Mouse (Mus musculus) activated CD4-positive, CD25-positive, alpha-beta regulatory T cell, adult 4 months (primary cell): ENCODE measurements around the gene Tas2r119. TPM values are rescaled to one million over a fixed set of nuclear protein-coding genes. Genes with fewer than 3 reads are reported as not detected.
"Not testable (repeated sequence)": the region's sequence is repeated elsewhere in the genome, so short reads cannot be mapped to it uniquely, and the experiment has no call there.

ENCODE experiments used
- ATAC-seq: one replicate; pipeline ENCODE4 v1.8.0; 2017
- polyA plus RNA-seq, 2 experiments: library from polyadenylated mRNA; unstranded; fragments of 100-300 nt; shearing (Covaris generic); gene quantifications; one replicate each; pipeline ENCODE4 v1.2.1; 2017

Tas2r119 gene
- polyA plus RNA-seq = not detected

GRCm38 (mm10) chr15:32176989-32177388 lies at the start of gene Tas2r119:
Tas2r119 (plus strand) TSS chr15:32177289.
- no peak for ATAC-seq

- no peak for ATAC-seq
These were observed 44.8 kb upstream of the Tas2r119 start for GRCm38 (mm10) chr15:32132315-32132714.

- no peak for ATAC-seq
These were observed 35.4 kb upstream of the Tas2r119 start for GRCm38 (mm10) chr15:32141657-32142056.

- ATAC-seq = no peak
These were observed 32.8 kb upstream of the Tas2r119 start for GRCm38 (mm10) chr15:32144269-32144668.

GRCm38 (mm10) chr15:32153404-32153803 lies 23.7 kb upstream of the Tas2r119 start:
- ATAC-seq = no peak

- no peak for ATAC-seq
These were observed 23.1 kb upstream of the Tas2r119 start for GRCm38 (mm10) chr15:32153857-32154449.

- no peak for ATAC-seq
These were observed 21.0 kb upstream of the Tas2r119 start for GRCm38 (mm10) chr15:32156126-32156525.

- ATAC-seq = no peak
These were observed 16.8 kb upstream of the Tas2r119 start for GRCm38 (mm10) chr15:32160281-32160680.

- no peak for ATAC-seq
These were observed 5.3 kb upstream of the Tas2r119 start for GRCm38 (mm10) chr15:32171764-32172163.

- no peak for ATAC-seq
These were observed 4.7 kb upstream of the Tas2r119 start for GRCm38 (mm10) chr15:32172175-32172987.

GRCm38 (mm10) chr15:32172988-32173329 lies 4.1 kb upstream of the Tas2r119 start:
- ATAC-seq = no peak

- ATAC-seq = no peak
These were observed 3.1 kb downstream of the Tas2r119 start for GRCm38 (mm10) chr15:32180010-32180725.

- no peak for ATAC-seq
These were observed 4.9 kb downstream of the Tas2r119 start for GRCm38 (mm10) chr15:32182026-32182425.

- ATAC-seq = no peak
These were observed 7.9 kb downstream of the Tas2r119 start for GRCm38 (mm10) chr15:32184964-32185363.

GRCm38 (mm10) chr15:32189879-32190278 lies 12.8 kb downstream of the Tas2r119 start:
- ATAC-seq = no peak

GRCm38 (mm10) chr15:32190436-32190835 lies 13.3 kb downstream of the Tas2r119 start:
- ATAC-seq = no peak

GRCm38 (mm10) chr15:32192948-32193347 lies 15.9 kb downstream of the Tas2r119 start:
- no peak for ATAC-seq

- ATAC-seq = no peak
These were observed 21.0 kb downstream of the Tas2r119 start for GRCm38 (mm10) chr15:32198076-32198475.

GRCm38 (mm10) chr15:32198561-32198960 lies 21.5 kb downstream of the Tas2r119 start:
- ATAC-seq = no peak

GRCm38 (mm10) chr15:32203242-32203641 lies 26.2 kb downstream of the Tas2r119 start:
- no peak for ATAC-seq

GRCm38 (mm10) chr15:32204908-32205307 lies 27.8 kb downstream of the Tas2r119 start:
- ATAC-seq = no peak

GRCm38 (mm10) chr15:32214687-32215086 lies 37.6 kb downstream of the Tas2r119 start:
- not testable (repeated sequence) for ATAC-seq

- no peak for ATAC-seq
These were observed 45.9 kb downstream of the Tas2r119 start for GRCm38 (mm10) chr15:32223028-32223427.

- ATAC-seq = no peak
These were observed 48.3 kb downstream of the Tas2r119 start for GRCm38 (mm10) chr15:32225394-32225793.
